Mouse (Mus musculus) cerebellum, adult 2 months (tissue): ENCODE data around the gene Alk.

ENCODE experiments used
- CTCF ChIP-seq: fragments of 200-500 bp; IDR thresholded peaks from 2 replicates; pipeline ENCODE4 v1.5.1; 2011; ENCODE audit warnings: low read depth, mild to moderate bottlenecking, control low read depth, low read length, moderate library complexity, borderline replicate concordance; ENCODE audit not compliant: insufficient read depth
- POLR2A ChIP-seq: fragments of 200-500 bp; IDR thresholded peaks from 2 replicates; pipeline ENCODE4 v1.6.1; 2011; ENCODE audit warnings: low read length, control low read depth, borderline replicate concordance; ENCODE audit not compliant: insufficient read depth

- TF ChIP-seq CTCF = no peak
- TF ChIP-seq POLR2A = no peak
Measured at GRCm38 (mm10) chr17:72120278-72120677, 484.1 kb downstream of the Alk start.
